Mouse (Mus musculus): ENCODE data around the gene Wdr13. TPM values are rescaled to one million over a fixed set of nuclear protein-coding genes. Genes with fewer than 3 reads are reported as not detected.

Gene Wdr13
- 10 to 100 TPM; 34.0 to 39.1 TPM for total RNA-seq (2021)
- long read RNA-seq, experiment 1, full-length matches to known transcripts: 10 of 28 reads
- long read RNA-seq, experiment 1, partial matches to known transcripts: 4 of 28 reads
- long read RNA-seq, experiment 1, other reads (novel, unspliced or antisense): 14 of 28 reads
- long read RNA-seq, experiment 2, full-length matches to known transcripts: 1 of 5 reads
- long read RNA-seq, experiment 2, partial matches to known transcripts: 0 of 5 reads
- long read RNA-seq, experiment 2, other reads (novel, unspliced or antisense): 4 of 5 reads

- peak; percentile 88 to 94 for DNase-seq
Observed at GRCm38 (mm10) chrX:8132017-8132976, at the start of gene Wdr13. Wdr13 (minus strand) TSS chrX:8132892.

GRCm38 (mm10) chrX:8179646-8180045 lies 47.0 kb upstream of the Wdr13 start:
- DNase-seq: no peak

- no peak for DNase-seq
Observed at GRCm38 (mm10) chrX:8178871-8179270, 46.2 kb upstream of the Wdr13 start.

GRCm38 (mm10) chrX:8175504-8176385 lies 43.1 kb upstream of the Wdr13 start, which contains the start of gene Tbc1d25:
Tbc1d25 (minus strand) TSS chrX:8176181.
- peak; percentile 89 to 91 for DNase-seq

GRCm38 (mm10) chrX:8175169-8175503 lies 42.4 kb upstream of the Wdr13 start:
- DNase-seq: no peak

- DNase-seq: no peak
Observed at GRCm38 (mm10) chrX:8167716-8168647, 35.3 kb upstream of the Wdr13 start.

- no peak for DNase-seq
Observed at GRCm38 (mm10) chrX:8164471-8164870, 31.8 kb upstream of the Wdr13 start.

GRCm38 (mm10) chrX:8163076-8163475 lies 30.4 kb upstream of the Wdr13 start:
- peak; percentile 7 to 14 for DNase-seq

GRCm38 (mm10) chrX:8145153-8145991 lies 12.7 kb upstream of the Wdr13 start, which contains the start of gene Rbm3:
Rbm3 (minus strand) TSS chrX:8145880.
- DNase-seq: peak; percentile 88 to 92

- DNase-seq: no peak
Observed at GRCm38 (mm10) chrX:8143750-8144149, 11.1 kb upstream of the Wdr13 start.

- no peak for DNase-seq
Observed at GRCm38 (mm10) chrX:8142948-8143347, 10.3 kb upstream of the Wdr13 start.

GRCm38 (mm10) chrX:8141058-8141457 lies 8.4 kb upstream of the Wdr13 start:
- no peak for DNase-seq

- no peak for DNase-seq
Observed at GRCm38 (mm10) chrX:8140446-8140845, 7.8 kb upstream of the Wdr13 start.

GRCm38 (mm10) chrX:8139480-8139879 lies 6.8 kb upstream of the Wdr13 start:
- no peak for DNase-seq

GRCm38 (mm10) chrX:8135886-8136285 lies 3.2 kb upstream of the Wdr13 start:
- no peak for DNase-seq

- no peak for DNase-seq
Observed at GRCm38 (mm10) chrX:8131393-8131792, 1.3 kb downstream of the Wdr13 start.

GRCm38 (mm10) chrX:8125235-8125634 lies 7.5 kb downstream of the Wdr13 start:
- no peak for DNase-seq

- DNase-seq: no peak
Observed at GRCm38 (mm10) chrX:8123821-8124470, 8.7 kb downstream of the Wdr13 start.

- no peak for DNase-seq
Observed at GRCm38 (mm10) chrX:8117264-8117663, 15.4 kb downstream of the Wdr13 start.

- no peak for DNase-seq
Observed at GRCm38 (mm10) chrX:8115275-8115674, 17.4 kb downstream of the Wdr13 start.

Measured in heart, adult 18-20 months (tissue).